26 mouse cellular contexts compared by ENCODE assay signal in genomic region chr14:10933667-10934066, GRCm38 (mm10).
DNase-seq lines count a peak whose midpoint lies in the region; ATAC-seq and TF ChIP-seq lines count a peak whose summit lies in the region.
"Had no signal": no experiment of that assay in that cellular context is flagged by ENCODE, and none has a peak within 500 bp of the region (broad histone marks: within the 10 kb centered on the region; RNA-seq: fewer than 3 reads in every experiment).

No protein-coding gene starts in this region.

- peak; percentile 60; the same call in 1 of the 2 replicates for ATAC-seq in forebrain, embryonic 11.5 days (replicated peaks; ENCODE audit: low FRiP score)
- no peak; the same call in 1 of the 2 replicates for ATAC-seq in forebrain, embryonic 13.5 days
- no peak for ATAC-seq in midbrain, embryonic 14.5 days (ENCODE audit: low FRiP score, low TSS enrichment)
- ATAC-seq in midbrain, postnatal 0 days (ENCODE audit: low FRiP score) = no peak
- ATAC-seq: CD4-positive, CD25-positive, alpha-beta regulatory T cell, adult 4 months; forebrain, embryonic 16.5 days had no signal

- no peaks in the 10 kb centered on the region for H3K9me3 ChIP-seq in forebrain, embryonic 11.5 days (ENCODE audit: control insufficient read depth, low read length)
- no peaks in the 10 kb centered on the region for H3K9me3 ChIP-seq in forebrain, embryonic 13.5 days (replicated peaks)
- H3K9me3 ChIP-seq in midbrain, embryonic 14.5 days (ENCODE audit: control insufficient read depth, low read length) = no peaks in the 10 kb centered on the region
- H3K9me3 ChIP-seq in midbrain, postnatal 0 days (ENCODE audit: low read length) = no peaks in the 10 kb centered on the region
- H3K9me3 ChIP-seq: embryonic facial prominence, embryonic 13.5 days; embryonic facial prominence, embryonic 15.5 days had no signal

- WGBS in forebrain, embryonic 11.5 days = 31% methylated on average over 3 of the region's 3 CpGs
- WGBS in forebrain, embryonic 13.5 days = 10% methylated on average over 3 of the region's 3 CpGs
- WGBS in midbrain, embryonic 14.5 days = 22% methylated on average over 3 of the region's 3 CpGs
- WGBS in midbrain, postnatal 0 days = 29% methylated on average over 3 of the region's 3 CpGs

- H3K9ac ChIP-seq in forebrain, embryonic 11.5 days (ENCODE audit: low read length) = no peak overlapping the region
- H3K9ac ChIP-seq in forebrain, embryonic 13.5 days = no peak overlapping the region
- H3K9ac ChIP-seq in midbrain, embryonic 14.5 days (replicated peaks; ENCODE audit: low read length) = no peak overlapping the region
- no peak overlapping the region for H3K9ac ChIP-seq in midbrain, postnatal 0 days (replicated peaks; ENCODE audit: low read length, poor library complexity, severe bottlenecking)
- H3K9ac ChIP-seq: embryonic facial prominence, embryonic 13.5 days; embryonic facial prominence, embryonic 15.5 days had no signal

- H3K4me3 ChIP-seq in forebrain, embryonic 11.5 days (ENCODE audit: low read depth, low read length) = no peak overlapping the region
- H3K4me3 ChIP-seq in forebrain, embryonic 13.5 days = no peak overlapping the region
- H3K4me3 ChIP-seq in midbrain, embryonic 14.5 days (replicated peaks; ENCODE audit: low read depth, low read length) = no peak overlapping the region
- no peak overlapping the region for H3K4me3 ChIP-seq in midbrain, postnatal 0 days (ENCODE audit: low read depth, low read length)
- H3K4me3 ChIP-seq: embryonic facial prominence, embryonic 13.5 days; embryonic facial prominence, embryonic 15.5 days; erythroblast, embryonic 14.5 days; gastrocnemius, adult 2 months had no signal

- no peaks in the 10 kb centered on the region for H3K4me1 ChIP-seq in forebrain, embryonic 11.5 days (replicated peaks; ENCODE audit: control insufficient read depth, insufficient read depth, low read length)
- peaks cover 4% of the 10 kb centered on the region; the same call in 1 of the 2 replicates for H3K4me1 ChIP-seq in forebrain, embryonic 13.5 days
- peaks cover 3% of the 10 kb centered on the region; the same call in 1 of the 2 replicates for H3K4me1 ChIP-seq in midbrain, embryonic 14.5 days (ENCODE audit: control insufficient read depth, insufficient read depth, low read length)
- H3K4me1 ChIP-seq in midbrain, postnatal 0 days (ENCODE audit: insufficient read depth, low read length) = no peaks in the 10 kb centered on the region
- H3K4me1 ChIP-seq: embryonic facial prominence, embryonic 13.5 days; embryonic facial prominence, embryonic 15.5 days had no signal

- H3K36me3 ChIP-seq in forebrain, embryonic 11.5 days (ENCODE audit: control insufficient read depth, insufficient read depth, low read length) = no peaks in the 10 kb centered on the region
- no peaks in the 10 kb centered on the region for H3K36me3 ChIP-seq in forebrain, embryonic 13.5 days (ENCODE audit: poor library complexity, severe bottlenecking)
- H3K36me3 ChIP-seq in midbrain, embryonic 14.5 days (ENCODE audit: control insufficient read depth, insufficient read depth, low read length) = no peaks in the 10 kb centered on the region
- no peaks in the 10 kb centered on the region for H3K36me3 ChIP-seq in midbrain, postnatal 0 days (ENCODE audit: insufficient read depth, low read length)
- H3K36me3 ChIP-seq: embryonic facial prominence, embryonic 13.5 days; embryonic facial prominence, embryonic 15.5 days; G1E had no signal

- no peak for TF ChIP-seq POLR2A in brain, embryonic 14.5 days (IDR thresholded peaks at IDR 0.05; ENCODE audit: borderline replicate concordance, extremely low read depth, insufficient read depth, insufficient read length, poor library complexity, severe bottlenecking)

- DNase-seq in embryo, embryonic 10.5 days (ENCODE audit: low spot score) = peak; percentile 1
- DNase-seq in embryo, embryonic 11 days = no peak
- no peak for DNase-seq in forebrain, embryonic 11.5 days (ENCODE audit: low spot score)
- DNase-seq in midbrain, embryonic 14.5 days = peak; percentile 15
- no peak for DNase-seq in midbrain, postnatal 0 days (ENCODE audit: low spot score)
- peak; percentile 52 for DNase-seq in brain, embryonic 14.5 days (ENCODE audit: low read depth)
- no peak for DNase-seq in adipocyte (ENCODE audit: low spot score)
- DNase-seq: adrenal gland, adult 8-10 months; adrenal gland, postnatal 14 days; adrenal gland, postnatal 36 days; B cell, adult 2 months; cerebellum, adult 11 months; cerebellum, adult 18-20 months; cerebellum, adult 8-10 months; cerebellum, adult 9-11 months; cerebellum, postnatal 14 days; cerebellum, postnatal 36 days; gastrocnemius, adult 2 months had no signal

- H3K27me3 ChIP-seq in forebrain, embryonic 11.5 days (ENCODE audit: control insufficient read depth, insufficient read depth, low read length) = no peaks in the 10 kb centered on the region
- H3K27me3 ChIP-seq in forebrain, embryonic 13.5 days = no peaks in the 10 kb centered on the region
- no peaks in the 10 kb centered on the region for H3K27me3 ChIP-seq in midbrain, embryonic 14.5 days (ENCODE audit: control insufficient read depth, insufficient read depth, low read length)
- no peaks in the 10 kb centered on the region for H3K27me3 ChIP-seq in midbrain, postnatal 0 days (ENCODE audit: insufficient read depth, low read length)
- H3K27me3 ChIP-seq: CH12.LX; embryonic facial prominence, embryonic 13.5 days; embryonic facial prominence, embryonic 15.5 days had no signal

- TF ChIP-seq CTCF in midbrain, postnatal 0 days (IDR thresholded peaks at IDR 0.05) = no peak
- TF ChIP-seq CTCF in brain, embryonic 14.5 days (IDR thresholded peaks at IDR 0.05; ENCODE audit: borderline replicate concordance, extremely low read depth, insufficient read depth, insufficient read length) = no peak

- no peak overlapping the region for H3K4me2 ChIP-seq in forebrain, embryonic 11.5 days (ENCODE audit: low read depth, low read length, severe bottlenecking)
- H3K4me2 ChIP-seq in forebrain, embryonic 13.5 days = no peak overlapping the region
- H3K4me2 ChIP-seq in midbrain, embryonic 14.5 days (ENCODE audit: low read length) = no peak overlapping the region
- no peak overlapping the region for H3K4me2 ChIP-seq in midbrain, postnatal 0 days (ENCODE audit: low read depth, low read length, poor library complexity, severe bottlenecking)
- H3K4me2 ChIP-seq: embryonic facial prominence, embryonic 13.5 days; embryonic facial prominence, embryonic 15.5 days had no signal

- no peak overlapping the region for H3K27ac ChIP-seq in forebrain, embryonic 11.5 days (ENCODE audit: low read depth, low read length)
- no peak overlapping the region for H3K27ac ChIP-seq in forebrain, embryonic 13.5 days
- H3K27ac ChIP-seq in midbrain, embryonic 14.5 days (replicated peaks; ENCODE audit: low read depth, low read length) = no peak overlapping the region
- H3K27ac ChIP-seq in midbrain, postnatal 0 days (ENCODE audit: low read depth, low read length) = no peak overlapping the region
- H3K27ac ChIP-seq: embryonic facial prominence, embryonic 13.5 days; embryonic facial prominence, embryonic 15.5 days; gastrocnemius, adult 2 months had no signal

Comparison
In these comparisons a context has a peak if more than half of its experiments do, and no peak if none do; other contexts are left out.
1. DNase-seq: peak in embryo, embryonic 10.5 days (single experiment), midbrain, embryonic 14.5 days (single experiment) and brain, embryonic 14.5 days (single experiment); none in embryo, embryonic 11 days (single experiment), forebrain, embryonic 11.5 days (single experiment), midbrain, postnatal 0 days (single experiment) and adipocyte (single experiment).